Mouse (Mus musculus): ENCODE measurements around the gene Ccl7.

GRCm38 (mm10) chr11:82034446-82034845, 11.1 kb upstream of the Ccl7 start:
- TF ChIP-seq ZC3H11A (IDR thresholded peaks at IDR 0.05; ENCODE audit: borderline replicate concordance, low read depth, low read length): no peak
- TF ChIP-seq HCFC1 (IDR thresholded peaks at IDR 0.05; ENCODE audit: borderline replicate concordance, insufficient read depth, low read length): no peak
- TF ChIP-seq MAFK (IDR thresholded peaks at IDR 0.05; ENCODE audit: insufficient read depth, low read depth, low read length): no peak
- TF ChIP-seq CHD2 (IDR thresholded peaks at IDR 0.05; ENCODE audit: low read depth, low read length): no peak
- TF ChIP-seq ZNF384 (IDR thresholded peaks at IDR 0.05; ENCODE audit: low read depth, low read length): no peak

All from ES-E14 (cell line).